Mouse (Mus musculus) megakaryocyte-erythroid progenitor cell, adult 5-6 weeks (primary cell): Measurements from ENCODE around the gene Plagl1. TPM values are rescaled to one million over a fixed set of nuclear protein-coding genes. Genes with fewer than 3 reads are reported as not detected.

Experiments
- ATAC-seq: replicated peaks from 2 replicates; pipeline ENCODE4 v1.8.0; 2016; ENCODE audit warnings: mild to moderate bottlenecking, inconsistent platforms; ENCODE audit not compliant: severe bottlenecking, poor library complexity, low FRiP score, low TSS enrichment
- total RNA-seq, 2 experiments: library from RNA; stranded (forward) in 1 of 2; stranded (reverse) in 1 of 2; fragments of 200-1000, 215-1000 nt in 1 of 2; fragments of >200 nt in 1 of 2; fragmentation: Nextera tagmentation in 1 of 2; gene quantifications; 2 replicates each; pipeline ENCODE4 v1.2.3; 2014 to 2017

Gene Plagl1
- total RNA-seq, 2 experiments from 2014 or later = not detected

DNA sequence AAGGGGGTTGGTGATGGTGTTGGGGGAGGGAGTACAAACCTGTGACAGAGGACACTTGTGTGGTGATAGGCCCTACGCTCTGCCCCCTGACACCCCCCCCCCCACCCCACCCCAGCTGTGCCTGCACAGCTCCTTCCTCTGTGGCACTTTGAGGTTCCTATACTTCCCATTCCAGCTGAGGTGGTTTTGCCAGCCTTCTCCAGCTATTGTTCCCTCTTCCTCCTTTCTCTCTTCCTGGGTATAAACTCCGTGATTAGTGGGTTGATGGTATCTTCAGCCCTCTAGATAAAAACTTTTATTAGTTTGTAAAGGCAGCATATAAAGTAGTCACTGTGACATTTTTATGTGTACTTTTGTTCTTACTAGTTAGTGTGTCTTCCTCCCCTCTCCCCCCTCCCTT lies 59.0 kb downstream of the Plagl1 start:
- no peak for ATAC-seq

- no peak for ATAC-seq
Observed at GRCm38 (mm10) chr10:13125811-13126210, 65.5 kb downstream of the Plagl1 start.

DNA sequence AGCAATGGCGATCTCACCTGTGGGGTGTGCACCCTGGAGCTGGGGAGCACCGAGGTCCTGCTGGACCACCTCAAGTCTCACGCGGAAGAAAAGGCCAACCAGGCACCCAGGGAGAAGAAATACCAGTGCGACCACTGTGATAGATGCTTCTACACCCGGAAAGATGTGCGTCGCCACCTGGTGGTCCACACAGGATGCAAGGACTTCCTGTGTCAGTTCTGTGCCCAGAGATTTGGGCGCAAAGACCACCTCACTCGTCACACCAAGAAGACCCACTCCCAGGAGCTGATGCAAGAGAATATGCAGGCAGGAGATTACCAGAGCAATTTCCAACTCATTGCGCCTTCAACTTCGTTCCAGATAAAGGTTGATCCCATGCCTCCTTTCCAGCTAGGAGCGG lies 67.0 kb downstream of the Plagl1 start:
- ATAC-seq = no peak

- no peak for ATAC-seq
Observed at GRCm38 (mm10) chr10:13127946-13128345, 67.6 kb downstream of the Plagl1 start.

DNA sequence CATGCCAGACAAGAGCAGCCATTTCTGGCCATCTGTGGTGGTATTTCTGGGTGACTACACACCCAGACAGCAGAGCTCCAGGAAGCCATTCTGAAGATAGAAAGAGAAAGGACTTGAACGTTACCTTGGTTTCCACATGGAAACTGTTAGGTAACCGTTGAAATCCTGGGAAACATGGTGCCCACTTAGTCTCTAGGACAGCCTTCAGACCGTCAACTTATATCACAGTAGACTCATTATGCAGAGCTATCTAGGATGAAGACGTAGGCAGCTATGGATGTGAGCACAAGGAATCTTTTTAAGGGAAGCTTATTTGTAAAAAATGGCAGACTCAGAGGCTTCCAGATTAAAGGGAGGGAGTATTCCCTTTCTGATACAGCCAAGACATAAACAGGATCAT lies 73.5 kb downstream of the Plagl1 start:
- ATAC-seq = no peak

DNA sequence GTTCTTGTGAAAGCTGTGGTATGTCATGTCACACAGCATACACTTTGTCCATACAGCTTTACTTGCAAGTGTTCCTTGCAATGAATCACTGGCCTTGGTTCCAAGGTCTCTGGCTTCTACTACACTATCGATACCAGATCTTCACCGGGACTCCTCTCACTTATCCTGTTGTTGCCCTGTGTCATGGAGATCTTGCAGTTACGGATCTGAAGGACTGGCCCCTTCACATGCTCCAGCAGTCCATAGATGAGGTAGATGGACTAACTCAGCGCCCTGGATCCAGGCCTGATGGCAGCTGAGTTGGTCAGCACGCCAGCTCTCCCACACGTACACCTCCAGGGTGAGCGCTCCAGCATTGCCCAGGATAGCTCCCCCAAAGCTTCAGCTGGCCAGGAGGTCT lies 75.0 kb downstream of the Plagl1 start:
- ATAC-seq = no peak

- no peak for ATAC-seq
Observed at GRCm38 (mm10) chr10:13135751-13136150, 75.4 kb downstream of the Plagl1 start.

DNA sequence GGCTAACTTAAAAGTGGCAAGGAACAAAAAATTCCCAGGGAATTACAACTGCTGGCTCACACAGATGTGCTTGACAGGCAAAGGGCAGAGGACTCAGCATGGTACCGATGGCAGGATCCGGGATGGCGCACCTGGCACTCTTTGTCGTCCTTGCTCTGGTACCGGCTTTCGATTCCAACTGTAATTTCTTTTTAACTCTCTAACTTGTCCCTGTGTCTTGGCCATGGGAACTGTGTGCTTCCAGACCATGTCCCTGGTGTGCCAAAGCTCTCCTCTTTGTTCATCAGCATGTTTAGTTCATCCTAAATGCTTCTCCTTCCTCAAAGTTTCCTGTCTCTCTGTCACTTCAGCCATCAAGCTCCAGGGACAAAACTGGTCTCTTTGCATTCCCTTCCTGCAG lies 77.6 kb downstream of the Plagl1 start:
- no peak for ATAC-seq

DNA sequence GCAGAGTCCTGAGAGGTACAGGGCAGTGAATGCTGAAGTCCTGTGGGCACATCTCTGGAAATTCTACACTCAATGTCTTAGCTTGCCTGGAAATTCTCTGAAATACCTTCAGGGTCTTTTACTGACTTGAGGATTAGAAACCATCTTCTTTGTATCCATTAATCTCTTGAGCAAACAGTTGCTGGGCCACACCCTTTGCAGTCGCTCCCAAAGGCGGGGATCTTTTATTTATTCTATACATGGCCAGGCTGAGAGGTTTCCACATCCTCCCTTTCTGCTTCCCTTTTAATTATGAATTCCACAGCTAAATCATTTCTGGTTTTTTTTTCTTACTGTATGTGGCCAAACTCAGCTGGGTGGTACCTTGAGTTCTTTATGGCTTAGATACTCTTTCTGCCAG lies 80.1 kb downstream of the Plagl1 start:
- ATAC-seq = no peak

- no peak for ATAC-seq
Observed at GRCm38 (mm10) chr10:13150435-13150834, 90.1 kb downstream of the Plagl1 start.

DNA sequence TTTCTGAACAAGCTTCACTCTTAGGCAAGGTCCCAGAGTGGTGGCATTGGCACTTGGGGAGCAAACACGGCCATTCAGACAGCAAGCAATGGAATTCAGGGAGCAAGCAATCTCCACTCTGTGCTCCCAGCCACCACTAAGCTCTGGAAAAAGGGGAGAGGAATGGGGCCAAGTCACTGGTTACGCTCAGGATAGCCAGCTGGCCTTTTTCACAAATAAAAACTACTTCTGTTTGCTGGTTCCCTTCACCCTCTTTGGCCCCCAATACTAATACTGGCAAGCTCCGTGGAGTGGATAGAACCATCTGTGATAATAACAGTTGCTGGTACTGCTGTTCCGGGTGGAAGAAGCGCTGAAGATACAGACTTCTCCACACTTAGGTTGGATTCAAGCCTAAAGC lies 91.0 kb downstream of the Plagl1 start:
- no peak for ATAC-seq

DNA sequence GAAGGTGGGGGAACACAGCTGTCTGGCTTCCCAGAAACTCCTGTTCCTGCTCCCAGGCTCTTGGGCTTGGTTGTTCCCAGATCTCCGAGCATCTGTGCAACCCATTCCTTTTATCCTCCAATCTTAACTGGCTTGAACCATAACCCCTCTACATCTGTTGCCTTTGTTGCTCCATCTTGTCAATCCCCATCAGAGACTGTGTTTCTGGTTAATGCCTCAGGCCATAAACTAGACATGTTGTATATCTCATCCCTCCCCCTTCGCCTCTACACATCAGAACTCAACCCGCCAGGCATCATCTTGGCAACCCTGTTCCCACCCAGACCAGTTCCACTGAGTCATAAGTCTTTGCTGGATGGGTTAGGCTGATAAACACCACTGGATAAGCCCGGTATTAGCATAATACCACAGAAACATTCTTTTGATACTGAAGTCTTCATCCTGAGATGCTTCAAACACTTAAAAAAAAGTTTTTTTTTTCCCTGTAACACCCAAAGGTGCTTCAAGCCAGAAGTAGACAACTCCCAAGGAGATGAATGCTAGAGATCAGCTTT lies 92.6 kb downstream of the Plagl1 start:
- ATAC-seq = no peak

- no peak for ATAC-seq
Observed at GRCm38 (mm10) chr10:13155377-13155776, 95.1 kb downstream of the Plagl1 start.

GRCm38 (mm10) chr10:13160913-13161312 lies 100.6 kb downstream of the Plagl1 start:
- no peak for ATAC-seq

- ATAC-seq = peak; percentile 63
Observed at GRCm38 (mm10) chr10:13162031-13162430, 101.7 kb downstream of the Plagl1 start.

DNA sequence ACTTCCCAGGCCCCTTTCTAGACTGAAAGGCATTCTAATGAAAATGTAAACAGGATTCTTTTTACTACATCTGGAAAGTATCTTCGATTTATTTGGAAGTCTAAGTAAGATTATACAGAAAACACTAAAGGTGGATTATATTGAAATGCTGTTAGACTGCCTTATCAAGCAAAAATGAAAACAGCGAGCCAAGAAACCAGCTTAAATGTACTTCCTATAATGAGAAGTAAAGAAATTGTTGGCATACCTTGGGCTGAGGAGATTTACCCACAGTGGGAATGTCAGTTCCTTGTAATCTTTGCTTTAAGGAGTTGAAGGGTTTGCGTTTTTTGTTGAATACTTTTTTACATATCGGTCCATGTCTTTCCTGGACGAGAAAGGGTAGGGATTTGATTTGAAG lies 108.2 kb downstream of the Plagl1 start:
- ATAC-seq = no peak

- no peak for ATAC-seq
Observed at GRCm38 (mm10) chr10:13170739-13171448, 110.6 kb downstream of the Plagl1 start.

- ATAC-seq = no peak
Observed at GRCm38 (mm10) chr10:13171461-13171860, 111.2 kb downstream of the Plagl1 start.

DNA sequence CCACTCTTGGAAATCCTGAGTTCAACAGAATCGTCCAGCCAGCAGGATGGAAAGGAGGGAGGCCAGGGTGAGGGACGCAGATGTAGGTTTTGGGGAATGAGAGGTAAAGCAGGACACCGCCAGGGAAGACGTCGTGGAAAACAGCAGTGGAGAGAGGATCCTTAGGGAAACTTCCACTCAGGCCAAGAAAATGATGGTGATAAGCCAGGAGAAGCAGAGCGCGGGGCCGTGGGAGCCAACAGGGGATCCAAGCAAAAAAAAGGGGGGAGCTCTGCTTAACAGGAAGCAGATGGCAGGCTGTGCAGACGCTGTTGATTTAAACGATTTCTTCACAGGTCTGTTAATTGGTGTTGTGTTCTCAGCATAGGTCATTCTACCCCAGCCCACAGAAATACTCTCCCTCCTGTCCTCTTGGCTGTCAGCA lies 112.5 kb downstream of the Plagl1 start:
- no peak for ATAC-seq

- ATAC-seq = no peak
Observed at GRCm38 (mm10) chr10:13175866-13176265, 115.6 kb downstream of the Plagl1 start.

- ATAC-seq = no peak
Observed at GRCm38 (mm10) chr10:13177973-13178624, 117.8 kb downstream of the Plagl1 start, which contains the start of gene Zc2hc1b. Gene Zc2hc1b (minus strand): TSS chr10:13178023.
